Mouse (Mus musculus) spleen, postnatal 10 days (tissue): ENCODE measurements around the gene Cops3.
"Not testable (repeated sequence)": the region's sequence is repeated elsewhere in the genome, so short reads cannot be mapped to it uniquely, and the experiment has no call there.

Experiments
- DNase-seq, 2 experiments: peaks; one replicate each; pipeline ENCODE4 v3.0.0; 2021 to 2022; ENCODE audit warnings: low spot score in 2 of 2

Cops3 gene

DNA sequence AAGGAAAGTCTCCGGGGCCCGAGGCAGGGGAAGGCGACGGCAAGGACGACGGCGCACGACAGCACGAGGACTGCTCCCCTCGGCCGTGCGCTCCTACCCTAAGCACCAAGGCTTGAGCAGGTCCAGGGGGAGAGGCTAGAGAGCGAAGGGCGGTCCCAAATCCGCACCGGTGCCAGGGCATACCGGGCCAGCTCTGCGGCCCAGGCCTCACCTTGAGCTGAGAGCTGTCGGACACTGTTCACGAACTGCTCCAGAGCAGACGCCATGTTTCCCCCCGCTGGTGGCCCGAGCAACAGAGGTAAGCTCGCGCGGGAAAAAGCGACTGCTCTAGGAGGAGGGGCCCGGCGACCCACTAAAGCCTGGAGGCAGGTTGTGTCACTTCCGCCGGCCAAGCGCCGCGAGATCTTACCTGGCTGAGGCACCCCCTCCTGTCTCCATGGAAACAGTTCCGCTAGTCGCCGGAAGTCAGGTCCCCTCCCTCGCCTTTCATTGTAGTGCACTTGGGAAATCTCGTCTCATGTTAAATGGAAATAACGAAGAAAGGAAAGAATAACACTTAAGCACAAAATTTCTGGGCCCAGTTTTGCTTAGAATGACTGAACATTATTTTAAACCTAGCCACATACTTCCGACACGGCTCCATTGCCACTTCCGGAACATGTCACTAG, at the start of gene Cops3:
Gene Cops3 (minus strand): TSS at position 380 of the 668 bp plus-strand sequence.
- DNase-seq: peak; percentile 93 to 96

DNA sequence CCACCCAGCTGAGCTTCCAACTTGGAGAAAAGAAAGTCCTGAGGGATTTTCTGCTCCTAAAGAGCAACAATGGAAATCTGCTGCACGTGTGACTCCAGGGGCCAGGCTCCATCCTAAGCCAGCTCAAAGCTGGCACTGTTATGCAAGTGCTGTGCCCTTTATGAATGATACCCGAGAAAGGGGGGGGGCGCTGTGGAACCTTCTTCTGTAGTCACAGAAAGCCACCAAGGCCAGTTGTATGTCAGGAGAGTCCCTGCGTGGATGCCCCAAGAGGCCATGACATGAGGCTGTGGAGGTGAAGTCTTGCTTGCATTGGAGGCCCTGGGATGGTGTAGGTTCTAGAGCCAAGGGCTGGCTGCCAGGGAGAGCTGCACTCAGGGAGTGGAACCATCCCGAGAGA, 48.5 kb upstream of the Cops3 start:
- DNase-seq: no peak

DNA sequence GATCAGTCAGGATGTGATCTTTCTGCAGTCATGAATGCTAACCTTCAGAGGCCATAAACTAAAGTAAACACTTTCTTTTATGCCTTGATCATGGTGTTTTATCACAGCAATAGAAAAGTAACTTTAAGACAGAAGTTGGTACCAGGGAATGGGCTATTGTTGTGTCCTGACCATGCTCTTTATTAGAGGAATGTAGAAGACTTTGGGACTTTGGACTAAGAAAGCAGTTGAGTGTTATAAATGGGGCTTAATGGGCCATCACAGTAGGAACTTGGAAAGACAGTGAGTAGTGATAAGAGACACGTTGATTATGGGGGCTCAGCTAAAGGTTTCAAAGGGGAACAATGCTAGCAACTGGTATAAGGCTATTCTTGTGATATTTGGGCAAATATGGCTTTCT, 47.3 kb upstream of the Cops3 start:
- no peak for DNase-seq

DNA sequence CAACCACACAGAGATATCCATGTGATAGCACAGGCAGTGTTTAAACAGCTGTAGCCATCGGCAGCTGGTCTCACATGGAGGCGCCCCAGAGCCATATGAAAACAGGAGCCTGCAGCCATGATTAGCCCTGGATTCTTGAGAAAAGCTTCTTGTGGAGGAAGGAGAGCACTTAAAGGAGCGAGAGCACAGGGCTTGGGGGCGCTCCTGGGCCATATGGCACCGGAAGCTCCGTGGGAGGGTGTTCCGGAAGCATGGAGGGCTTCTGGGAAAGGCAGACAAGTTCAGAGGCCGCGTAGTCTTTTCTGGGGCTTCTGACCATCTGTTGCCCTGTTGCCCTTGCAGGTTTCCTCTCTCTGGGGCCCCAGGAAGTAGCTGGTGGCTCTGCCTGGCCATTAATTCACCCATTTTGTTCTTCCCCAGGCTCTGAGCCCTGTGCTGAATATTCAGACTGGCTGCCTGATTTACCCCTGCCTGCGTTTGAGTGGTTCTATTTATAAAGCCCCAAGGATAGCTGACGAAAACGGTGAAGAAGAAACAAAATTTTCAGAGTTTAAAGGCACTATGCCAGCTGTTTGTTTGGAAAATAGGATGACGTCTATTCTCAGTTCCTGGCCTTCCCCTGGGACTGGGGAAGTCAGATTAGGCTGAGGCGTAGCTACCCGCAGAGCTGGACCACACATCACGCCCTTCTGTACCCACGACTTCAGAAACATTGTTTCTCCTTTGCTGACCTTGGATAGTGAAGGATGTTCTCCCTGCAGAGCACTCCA, 45.8 kb upstream of the Cops3 start:
- DNase-seq: peak in 1 of 2 experiments; percentile 35

DNA sequence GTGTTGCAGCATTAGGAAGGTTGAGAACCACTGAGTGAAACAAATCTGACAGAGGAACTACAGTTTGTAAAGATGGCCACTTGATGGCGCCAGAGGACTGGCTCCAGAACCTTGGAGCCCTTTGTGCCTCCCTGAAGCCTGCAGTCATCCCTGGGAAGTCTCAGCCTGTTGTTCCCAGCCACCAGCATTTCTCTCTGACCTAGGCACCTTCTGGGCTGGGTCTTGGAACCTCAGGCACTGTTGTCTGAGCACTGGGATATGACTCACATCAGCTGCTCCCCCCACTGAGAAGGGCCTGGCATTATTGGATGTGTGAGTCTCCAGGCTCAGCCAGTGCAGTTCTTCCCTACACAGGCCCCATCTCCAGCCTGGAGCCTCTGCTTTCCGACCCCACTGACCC, 40.4 kb upstream of the Cops3 start:
- peak; percentile 57 to 78 for DNase-seq

DNA sequence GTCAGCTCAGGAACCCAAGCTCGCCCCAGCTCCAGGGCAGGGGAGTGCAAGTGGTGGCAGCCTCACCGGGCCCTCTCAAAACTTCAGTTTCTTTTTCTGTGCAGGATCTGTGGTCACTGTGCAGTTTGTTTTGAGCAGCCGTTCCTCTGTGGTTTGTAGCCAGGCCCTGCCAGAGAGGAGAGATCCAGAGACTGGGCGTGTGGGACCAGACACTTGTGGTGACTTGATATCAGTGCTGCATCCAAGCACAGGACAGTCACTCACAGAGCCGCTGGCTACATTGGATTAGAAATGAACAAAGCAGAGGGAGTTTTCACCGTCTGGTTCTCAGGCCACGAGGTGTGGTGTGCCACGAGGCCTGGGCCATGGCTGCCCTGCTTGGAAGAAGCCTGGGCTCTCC, 32.5 kb upstream of the Cops3 start:
- no peak for DNase-seq

DNA sequence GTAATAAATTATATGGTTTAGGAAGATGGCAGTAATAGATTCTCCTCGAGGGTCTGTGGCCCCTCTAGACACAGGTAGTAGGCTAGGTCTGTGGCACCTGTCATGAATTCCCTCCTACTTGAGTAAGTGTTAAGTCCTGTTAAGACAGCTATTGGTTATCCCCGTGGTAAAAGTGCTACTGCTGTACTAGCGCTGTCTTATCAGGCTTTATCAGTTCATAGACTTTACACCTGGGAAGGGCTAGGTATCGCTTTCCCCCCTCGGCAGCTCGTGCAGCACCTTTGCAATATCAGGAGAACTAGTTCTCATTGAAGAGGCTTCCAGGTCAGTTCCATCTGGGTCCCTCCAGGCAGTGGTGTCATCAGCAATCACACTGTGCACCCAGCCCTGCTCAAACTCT, 24.7 kb upstream of the Cops3 start:
- no peak for DNase-seq

DNA sequence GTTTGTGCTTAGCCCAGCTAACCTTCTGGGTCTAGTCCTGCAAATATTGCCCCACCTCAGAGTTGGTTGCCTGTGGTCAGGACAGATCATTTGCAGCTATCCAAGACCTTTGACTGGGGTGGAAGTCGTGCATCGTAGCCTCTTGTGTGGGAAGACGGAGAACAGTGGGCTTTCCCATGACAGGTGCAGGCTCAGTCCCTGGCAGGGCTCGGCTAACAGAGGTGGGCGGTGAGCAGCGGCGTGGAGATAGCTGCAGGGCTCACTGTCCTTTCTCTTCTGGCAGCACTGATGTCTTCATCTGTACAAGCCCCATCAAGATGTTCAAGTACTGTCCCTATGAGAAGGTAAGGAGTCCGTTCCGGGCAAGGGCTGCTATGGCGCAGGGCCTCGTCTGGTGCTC, 20.8 kb upstream of the Cops3 start:
- no peak for DNase-seq

DNA sequence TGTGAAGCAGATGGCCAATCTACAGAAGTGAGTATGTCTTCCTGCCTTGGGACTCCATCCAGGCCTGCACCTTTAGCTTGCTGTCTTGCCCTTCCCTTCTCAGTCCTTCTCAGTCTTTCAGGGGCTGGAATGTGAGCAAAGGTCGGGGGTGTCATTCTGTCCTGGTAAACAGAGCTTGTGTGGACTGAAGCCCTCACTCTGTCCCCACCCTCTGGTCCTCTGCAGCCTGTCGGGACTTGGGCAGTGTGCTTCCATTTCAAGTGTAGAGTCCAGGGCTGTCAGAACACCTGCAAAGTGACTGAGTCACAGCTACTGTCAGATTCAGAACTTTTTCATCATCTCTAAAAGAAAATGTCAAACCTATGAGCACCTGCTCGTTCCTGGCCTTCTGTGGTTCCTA, 13.2 kb upstream of the Cops3 start:
- DNase-seq: no peak

DNA sequence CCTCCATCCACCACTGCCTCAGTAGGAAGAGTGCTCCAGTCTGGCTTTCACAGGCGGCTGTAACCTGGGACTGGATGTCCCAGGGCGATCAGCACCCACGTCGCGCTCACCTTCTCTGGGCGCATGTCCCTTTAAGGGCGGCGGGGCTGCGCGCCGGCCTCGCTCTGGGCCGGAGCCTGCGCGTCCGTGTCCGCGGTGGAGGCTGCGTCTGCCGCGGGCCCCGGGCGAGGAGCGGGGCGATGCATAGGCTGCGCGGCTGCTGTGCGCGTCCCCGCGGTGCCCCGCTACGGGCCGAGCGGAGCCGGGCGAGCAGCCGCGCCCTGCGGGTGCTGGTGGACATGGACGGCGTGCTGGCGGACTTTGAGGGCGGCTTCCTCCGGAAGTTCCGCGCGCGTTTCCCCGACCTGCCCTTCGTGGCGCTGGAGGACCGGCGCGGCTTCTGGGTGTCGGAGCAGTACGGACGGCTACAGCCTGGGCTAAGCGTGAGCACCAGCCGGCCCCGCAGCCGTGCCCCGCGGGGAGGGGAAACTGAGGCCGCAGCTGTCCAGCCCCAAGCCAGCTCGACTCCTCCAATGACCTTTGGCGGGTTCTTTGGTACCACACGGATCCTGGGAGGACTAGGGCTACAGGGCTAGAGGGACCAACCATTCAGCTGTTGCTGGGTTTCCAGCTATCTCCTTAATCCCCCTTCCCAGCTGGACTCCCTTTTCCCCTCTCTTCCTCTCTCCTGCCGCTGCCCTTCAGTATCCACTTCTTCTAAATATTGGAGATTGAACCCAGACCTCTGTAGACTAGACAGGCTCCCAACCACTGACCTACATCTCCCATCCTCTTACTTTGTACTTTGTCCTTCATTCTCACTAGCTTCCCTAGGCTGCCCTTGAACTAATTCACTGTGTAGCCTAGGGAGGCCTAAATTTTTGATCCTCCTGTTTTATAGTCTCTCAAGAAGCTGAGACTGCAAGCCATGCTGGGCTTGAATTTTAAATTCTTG, 8.6 kb upstream of the Cops3 start:
- peak; percentile 70 to 80 for DNase-seq

DNA sequence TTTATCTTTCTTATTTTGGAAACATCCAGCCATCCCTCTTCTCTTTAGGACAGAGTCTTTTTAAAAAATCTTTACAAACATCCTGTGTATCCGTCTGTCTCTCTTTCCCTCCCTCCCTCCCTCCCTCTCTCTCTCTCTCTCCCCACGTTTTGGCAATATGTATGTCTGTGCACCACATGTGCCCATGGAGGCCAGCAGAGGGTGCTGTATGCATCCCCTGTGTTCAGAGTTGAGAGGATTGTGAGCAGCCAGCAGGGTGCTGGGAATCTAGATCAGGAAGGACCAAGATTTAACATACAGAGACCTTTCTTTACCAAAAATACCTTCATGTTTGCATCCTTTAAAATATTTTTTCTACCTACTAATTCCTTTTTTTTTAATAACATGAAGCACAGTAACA, 7.5 kb upstream of the Cops3 start:
- DNase-seq: peak; percentile 32 to 71

DNA sequence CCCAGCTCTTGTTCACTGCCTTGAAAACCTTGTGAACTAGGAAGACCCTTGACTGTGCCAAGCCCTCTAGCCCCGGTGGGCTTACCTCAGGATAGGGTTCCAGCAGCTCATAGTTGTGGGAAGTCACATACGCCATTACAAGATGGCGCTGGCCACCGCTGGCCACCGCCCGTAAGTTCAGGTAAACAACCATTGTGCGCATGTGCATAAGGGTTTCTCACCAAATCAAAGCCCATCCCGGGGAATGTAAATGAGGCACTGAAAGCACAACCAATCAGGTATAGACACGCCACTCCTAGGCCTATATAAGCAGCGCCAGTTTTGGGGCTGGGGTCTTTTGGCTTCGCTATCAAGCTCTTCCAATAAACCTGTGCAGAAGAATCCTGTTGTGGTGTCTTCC, 6.7 kb upstream of the Cops3 start:
- no peak for DNase-seq

DNA sequence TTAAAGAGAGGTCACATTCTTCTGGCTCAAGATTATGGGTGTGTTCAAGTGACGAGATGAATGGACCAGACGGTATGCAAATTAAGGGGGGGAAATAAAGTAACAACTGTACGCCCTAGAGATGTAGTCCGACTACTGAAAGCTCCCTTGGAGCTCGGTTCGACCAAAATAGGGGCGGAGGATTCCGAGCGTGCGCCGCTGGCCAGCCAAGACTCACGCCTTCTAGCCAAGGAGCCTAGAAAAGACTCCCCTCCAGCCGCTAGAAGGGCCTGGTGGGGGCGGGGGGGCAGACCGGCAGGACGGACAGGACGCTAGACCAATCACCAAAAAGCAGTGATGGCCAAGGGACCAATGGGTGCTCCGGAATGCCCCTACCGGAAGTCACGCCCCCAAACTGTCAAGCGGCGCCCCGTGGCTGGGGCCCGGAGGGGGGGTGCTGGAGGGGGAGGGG, 605 bp downstream of the Cops3 start, which contains the start of gene Nt5m:
Gene Nt5m (plus strand): TSS at position 440 of the 451 bp plus-strand sequence.
- DNase-seq: peak in 1 of 2 experiments; percentile 95

DNA sequence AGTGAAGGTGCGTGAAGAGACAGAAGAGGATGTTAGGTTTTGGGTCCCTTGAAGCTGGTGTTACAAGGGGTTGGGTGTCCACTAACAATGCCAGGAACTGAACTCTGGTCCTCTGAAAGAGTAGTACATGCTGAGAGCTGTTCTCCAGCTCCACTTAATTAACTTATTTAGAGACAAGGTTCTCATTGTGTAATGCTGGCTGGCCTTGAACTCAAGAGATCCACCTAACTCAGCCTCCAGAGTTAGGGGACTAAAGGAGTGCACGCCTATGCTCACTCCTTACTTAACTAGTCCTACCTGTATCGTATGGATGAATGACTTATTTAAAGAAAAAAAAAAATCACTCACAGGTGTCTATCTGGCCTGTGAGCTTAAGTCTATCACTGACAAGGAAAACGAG, 1.2 kb downstream of the Cops3 start:
- no peak for DNase-seq

DNA sequence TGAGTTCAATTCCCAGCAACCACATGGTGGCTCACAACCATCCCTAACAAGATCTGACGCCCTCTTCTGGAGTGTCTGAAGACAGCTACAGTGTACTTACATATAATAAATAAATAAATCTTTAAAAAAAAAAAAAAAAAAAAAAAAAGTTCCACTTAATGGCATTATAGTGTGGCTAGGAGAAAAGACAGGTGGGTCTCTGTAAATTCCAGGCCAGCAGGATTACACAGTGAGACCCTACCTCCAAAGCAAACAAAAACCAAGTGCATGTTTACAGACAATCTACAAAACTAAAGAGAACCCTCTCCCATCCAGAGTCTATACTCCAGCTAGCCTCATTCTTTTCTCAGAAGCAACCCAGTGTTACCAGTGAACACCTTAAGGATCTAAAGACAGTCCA, 1.8 kb downstream of the Cops3 start:
- not testable (repeated sequence) for DNase-seq

DNA sequence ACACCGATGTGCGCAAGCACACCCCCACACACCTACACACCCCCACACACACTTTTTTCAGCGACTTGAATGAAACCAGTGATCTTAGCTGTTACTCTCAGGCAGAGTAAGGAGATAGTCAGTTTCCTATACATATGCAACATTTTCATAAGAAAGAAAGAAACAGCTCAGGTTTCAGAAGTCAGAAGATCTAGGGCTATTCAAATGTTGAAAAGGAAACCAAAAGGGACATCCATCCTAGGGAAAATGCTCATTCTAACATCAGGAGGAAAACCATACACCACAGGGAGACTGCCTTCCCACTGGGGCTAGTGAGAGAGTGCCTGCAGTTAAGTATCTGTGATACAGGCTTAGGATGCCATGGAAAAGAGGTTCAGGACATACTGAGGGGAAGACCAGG, 18.0 kb downstream of the Cops3 start:
- DNase-seq: no peak

DNA sequence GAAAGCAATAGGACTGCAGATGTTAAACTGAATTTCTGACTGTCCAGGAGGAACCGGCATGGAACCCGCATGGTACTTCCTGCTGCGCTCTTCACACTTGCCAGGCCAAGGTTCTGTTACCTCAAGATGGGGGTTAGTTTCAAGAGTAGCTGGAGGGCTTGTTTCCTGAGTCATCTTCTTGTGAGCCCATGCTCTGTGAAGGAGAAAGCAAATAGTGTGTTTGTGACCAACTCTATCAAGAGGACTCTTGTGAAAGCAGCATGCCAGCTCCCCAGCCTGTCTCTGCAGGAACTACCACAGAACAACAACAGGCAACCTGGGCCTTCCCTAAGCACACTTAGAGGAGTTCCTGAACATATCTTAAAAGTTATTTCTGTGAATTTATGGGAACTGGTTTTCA, 21.7 kb downstream of the Cops3 start:
- DNase-seq: no peak

DNA sequence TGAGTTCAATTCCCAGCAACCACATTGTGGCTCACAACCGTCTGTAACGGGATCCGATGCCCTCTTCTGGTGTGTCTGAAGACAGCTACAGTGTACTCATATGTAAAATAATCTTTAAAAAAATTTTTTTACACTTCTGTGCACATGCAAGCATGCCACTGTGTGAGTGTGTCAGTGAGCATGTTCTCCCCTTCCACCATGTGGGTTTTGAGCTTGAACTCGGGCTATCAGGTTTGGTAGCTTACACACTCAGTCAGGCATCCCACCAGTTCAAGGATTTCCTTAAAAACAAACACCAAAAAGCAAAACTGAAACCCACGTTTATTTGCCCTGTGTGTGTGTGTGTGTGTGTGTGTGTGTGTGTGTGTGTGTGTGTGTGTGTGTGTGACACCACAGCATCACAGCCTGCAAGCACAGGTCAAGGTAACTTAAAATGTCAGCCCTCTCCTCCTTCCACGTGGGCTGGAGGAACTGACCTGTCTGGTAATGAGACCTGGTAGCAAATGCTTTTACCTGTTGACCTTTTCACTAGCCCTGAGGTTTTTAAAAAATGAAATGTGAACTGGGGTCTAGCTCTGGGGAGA, 24.1 kb downstream of the Cops3 start:
- DNase-seq: no peak

DNA sequence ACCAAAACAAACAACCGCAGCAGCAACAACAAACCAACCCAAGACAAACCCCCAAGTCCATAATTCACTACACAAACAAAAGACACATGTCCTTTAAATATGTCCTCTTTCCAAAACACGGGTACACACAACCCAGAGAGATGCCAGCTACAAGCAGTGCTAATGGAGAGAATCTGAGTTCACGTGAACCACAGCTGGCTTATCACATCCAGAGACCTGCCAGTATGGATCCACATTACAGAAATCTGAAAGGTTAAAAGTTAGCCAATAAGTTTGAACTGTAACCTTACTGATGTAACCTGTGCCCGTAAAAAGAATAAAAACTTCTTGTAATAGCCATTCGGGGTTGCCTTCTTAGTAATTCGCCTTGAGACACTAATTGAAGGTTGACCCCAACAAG, 24.7 kb downstream of the Cops3 start:
- DNase-seq: no peak

DNA sequence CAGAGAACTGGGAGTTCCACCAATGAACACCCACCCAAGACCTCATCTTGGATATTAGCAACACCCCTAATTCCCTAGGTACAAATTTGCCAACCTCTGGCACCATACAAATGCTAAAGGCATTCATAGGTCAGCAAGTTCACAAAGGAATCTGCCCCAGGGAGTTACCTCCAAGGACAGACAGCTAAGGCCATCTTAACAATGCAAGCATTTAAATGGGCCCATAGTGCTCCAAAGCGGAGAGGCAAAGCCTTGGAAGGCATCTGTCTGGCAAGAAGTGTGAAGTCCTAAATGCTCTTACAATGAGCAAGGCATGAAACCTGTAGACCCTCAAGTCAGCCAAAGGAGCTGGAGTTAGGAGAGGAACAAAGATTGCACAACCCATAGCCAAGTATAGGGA, 25.3 kb downstream of the Cops3 start:
- no peak for DNase-seq

DNA sequence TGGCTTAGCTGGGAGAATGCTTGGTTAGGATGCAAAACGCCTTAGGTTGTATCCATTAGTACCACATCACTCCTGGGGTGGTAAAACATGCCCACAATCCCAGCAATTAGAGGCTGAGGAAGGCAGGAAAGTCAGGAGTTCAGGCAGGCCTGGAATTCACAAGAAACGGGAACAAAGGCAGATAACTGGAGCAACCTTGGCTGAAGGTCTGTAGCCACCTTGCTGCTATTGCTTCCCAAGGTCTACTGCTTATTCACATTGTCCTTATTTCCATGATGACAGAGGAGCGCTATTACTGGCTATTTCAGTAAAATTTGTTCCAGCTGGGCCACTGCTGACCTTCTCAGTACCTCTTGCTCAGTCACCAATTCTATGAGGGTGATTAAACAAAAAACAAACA, 26.4 kb downstream of the Cops3 start:
- no peak for DNase-seq

DNA sequence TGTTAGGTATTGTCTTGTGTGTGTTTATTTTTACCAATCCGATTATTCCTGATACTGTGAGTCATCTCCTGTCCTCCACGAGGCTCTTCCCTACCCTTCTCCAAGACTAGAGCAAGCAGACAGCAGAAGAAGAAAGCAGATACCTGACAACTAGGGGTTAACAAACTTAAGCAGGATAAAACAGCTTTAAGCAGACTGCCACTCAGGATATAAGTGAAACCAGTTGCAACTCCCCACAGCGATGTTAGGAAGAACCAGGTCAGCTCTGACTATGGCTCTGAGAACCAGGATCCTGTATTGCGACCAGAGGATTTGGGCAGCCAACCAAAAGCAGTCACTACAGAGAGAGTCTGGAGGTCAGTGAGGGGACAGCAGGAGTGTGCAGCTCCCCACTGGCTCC, 28.4 kb downstream of the Cops3 start:
- no peak for DNase-seq
